Mouse (Mus musculus) fat pad, adult 2 months (tissue): ENCODE results near the gene Cyp4f40.
"Not testable (repeated sequence)": the region's sequence is repeated elsewhere in the genome, so short reads cannot be mapped to it uniquely, and the experiment has no call there.

ENCODE experiments used
- DNase-seq: peaks from one replicate; pipeline ENCODE4 v3.0.0-alpha.2; 2011; ENCODE audit warnings: low read depth, low spot score; ENCODE audit errors: extremely low read depth

Cyp4f40 gene

DNA sequence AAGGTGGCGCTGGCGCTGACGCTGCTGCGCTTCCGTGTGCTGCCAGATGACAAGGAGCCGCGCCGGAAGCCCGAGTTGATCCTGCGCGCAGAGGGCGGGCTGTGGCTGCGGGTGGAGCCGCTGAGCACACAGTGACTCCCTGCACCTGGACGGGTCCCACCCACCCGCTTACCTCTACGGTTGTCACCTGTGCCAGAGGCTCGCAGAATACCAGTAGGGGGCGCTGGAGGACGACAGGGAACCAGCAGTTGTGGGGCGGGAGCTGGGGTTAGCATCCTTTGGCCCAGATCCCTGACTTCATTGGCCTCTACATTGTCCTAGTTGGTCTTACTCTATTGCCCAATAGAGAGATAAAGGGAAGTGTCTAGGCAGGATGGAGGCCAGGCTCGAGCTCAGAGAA lies 44.1 kb downstream of the Cyp4f40 start:
- no peak for DNase-seq

DNA sequence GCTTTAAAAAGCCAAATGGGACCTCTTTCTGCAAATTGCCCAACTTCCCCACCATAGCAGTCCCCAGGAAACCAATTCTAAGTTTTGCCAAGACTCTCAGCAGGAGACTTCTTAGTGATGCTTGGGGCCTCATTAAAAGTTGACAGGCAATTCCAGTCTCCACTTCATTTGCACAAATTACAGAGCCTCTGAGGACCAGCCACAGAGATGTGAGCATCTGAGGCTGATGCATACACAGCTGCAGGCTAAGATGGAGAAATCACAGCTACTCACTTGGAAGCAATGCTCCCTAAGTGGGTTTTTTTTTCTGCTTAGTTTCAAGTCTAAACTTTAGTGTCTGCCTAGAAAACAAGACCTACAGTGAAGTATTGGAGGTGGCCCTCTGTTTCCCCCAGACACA lies 51.8 kb downstream of the Cyp4f40 start:
- DNase-seq = not testable (repeated sequence)

DNA sequence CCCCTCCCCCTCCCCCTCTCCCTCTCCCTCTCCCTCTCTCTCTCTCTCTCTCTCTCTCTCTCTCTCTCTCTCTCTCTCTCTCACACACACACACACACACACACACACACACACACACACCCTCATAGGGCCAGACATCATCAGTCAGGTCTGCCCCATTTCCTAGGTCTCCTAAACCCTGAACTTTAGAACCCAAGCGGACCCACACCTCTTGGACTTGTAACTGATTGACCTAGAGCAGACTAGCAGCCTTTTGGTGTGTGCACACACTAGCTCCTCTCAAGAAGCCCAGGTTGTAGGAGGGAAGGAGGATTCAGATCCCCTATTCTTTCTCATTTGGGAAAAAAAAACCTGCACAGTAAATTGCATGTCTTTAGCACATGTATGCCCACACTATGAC lies 63.5 kb downstream of the Cyp4f40 start:
- DNase-seq = not testable (repeated sequence)

DNA sequence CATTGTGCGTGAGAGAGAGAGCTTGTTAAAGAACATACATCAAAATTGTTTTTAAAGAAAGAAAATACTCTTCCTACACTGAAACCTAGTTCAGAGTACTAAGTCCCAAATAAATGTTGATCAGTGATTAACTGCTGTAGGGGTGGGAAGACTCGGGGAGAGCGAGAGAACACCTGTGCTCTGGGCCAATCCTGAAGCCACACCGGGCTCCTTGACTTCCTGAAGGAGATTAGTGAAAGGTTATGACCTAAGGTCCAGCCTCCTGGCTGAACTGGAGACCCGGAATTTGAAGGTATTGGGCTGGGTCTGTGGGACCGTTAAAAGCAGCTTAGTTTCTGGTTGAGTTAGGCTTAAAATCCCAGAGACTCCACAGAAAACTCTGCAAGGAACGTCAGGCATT lies 64.1 kb downstream of the Cyp4f40 start:
- DNase-seq = no peak

DNA sequence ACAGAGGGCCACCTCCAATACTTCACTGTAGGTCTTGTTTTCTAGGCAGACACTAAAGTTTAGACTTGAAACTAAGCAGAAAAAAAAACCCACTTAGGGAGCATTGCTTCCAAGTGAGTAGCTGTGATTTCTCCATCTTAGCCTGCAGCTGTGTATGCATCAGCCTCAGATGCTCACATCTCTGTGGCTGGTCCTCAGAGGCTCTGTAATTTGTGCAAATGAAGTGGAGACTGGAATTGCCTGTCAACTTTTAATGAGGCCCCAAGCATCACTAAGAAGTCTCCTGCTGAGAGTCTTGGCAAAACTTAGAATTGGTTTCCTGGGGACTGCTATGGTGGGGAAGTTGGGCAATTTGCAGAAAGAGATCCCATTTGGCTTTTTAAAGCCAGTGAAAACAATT lies 67.7 kb downstream of the Cyp4f40 start:
- DNase-seq = not testable (repeated sequence)
